Mouse (Mus musculus) layer of hippocampus, adult 11-12 months (tissue): Measurements from ENCODE around the gene Hist1h3g.
"Not testable (repeated sequence)": the region's sequence is repeated elsewhere in the genome, so short reads cannot be mapped to it uniquely, and the experiment has no call there.

Experiments
- DNase-seq: peaks from one replicate; pipeline ENCODE4 v3.0.0; 2022; ENCODE audit warnings: low spot score

The Hist1h3g gene

GRCm38 (mm10) chr13:23560699-23561098 lies 25.5 kb downstream of the Hist1h3g start:
- not testable (repeated sequence) for DNase-seq

GRCm38 (mm10) chr13:23561531-23561882 lies 26.3 kb downstream of the Hist1h3g start:
- DNase-seq, result not testable (repeated sequence)

GRCm38 (mm10) chr13:23561883-23562659 lies 26.8 kb downstream of the Hist1h3g start, which contains the start of gene Hist1h3e:
Hist1h3e (minus strand) TSS chr13:23562369.
- peak; percentile 96 for DNase-seq

GRCm38 (mm10) chr13:23562699-23563462 lies 27.7 kb downstream of the Hist1h3g start:
- peak; percentile 43 for DNase-seq

GRCm38 (mm10) chr13:23564482-23564881 lies 29.3 kb downstream of the Hist1h3g start:
- no peak for DNase-seq

GRCm38 (mm10) chr13:23570261-23571021 lies 35.2 kb downstream of the Hist1h3g start:
- DNase-seq, result not testable (repeated sequence)

GRCm38 (mm10) chr13:23571022-23571503 lies 35.8 kb downstream of the Hist1h3g start, which contains the start of the genes Hist1h2ae and Hist1h2bg:
Hist1h2ae (minus strand) TSS chr13:23571220.
Hist1h2bg (plus strand) TSS chr13:23571396.
- peak; percentile 78 for DNase-seq

- DNase-seq, result not testable (repeated sequence)
Observed at GRCm38 (mm10) chr13:23571504-23572217, 36.4 kb downstream of the Hist1h3g start.

- no peak for DNase-seq
Observed at GRCm38 (mm10) chr13:23572218-23573033, 37.2 kb downstream of the Hist1h3g start.

- not testable (repeated sequence) for DNase-seq
Observed at GRCm38 (mm10) chr13:23573034-23573897, 38.0 kb downstream of the Hist1h3g start.

GRCm38 (mm10) chr13:23573898-23574524 lies 38.8 kb downstream of the Hist1h3g start, which contains the start of the genes Hist1h2bf and Hist1h2ad:
Hist1h2bf (minus strand) TSS chr13:23574196.
Hist1h2ad (plus strand) TSS chr13:23574381.
- peak; percentile 93 for DNase-seq

- DNase-seq, result not testable (repeated sequence)
Observed at GRCm38 (mm10) chr13:23574546-23575170, 39.4 kb downstream of the Hist1h3g start.

GRCm38 (mm10) chr13:23575271-23575851 lies 40.1 kb downstream of the Hist1h3g start, which contains the start of gene Hist1h3d:
Hist1h3d (plus strand) TSS chr13:23575763.
- DNase-seq, result peak; percentile 72

- DNase-seq, result not testable (repeated sequence)
Observed at GRCm38 (mm10) chr13:23575864-23576313, 40.7 kb downstream of the Hist1h3g start.

- no peak for DNase-seq
Observed at GRCm38 (mm10) chr13:23576351-23576881, 41.2 kb downstream of the Hist1h3g start.

- DNase-seq, result no peak
Observed at GRCm38 (mm10) chr13:23576906-23577639, 41.9 kb downstream of the Hist1h3g start.

GRCm38 (mm10) chr13:23577835-23578234 lies 42.6 kb downstream of the Hist1h3g start:
- DNase-seq, result no peak
